16 mouse cellular contexts compared by ENCODE assay signal in genomic region chr8:86603174-86603573, GRCm38 (mm10).
"Had no signal": no experiment of that assay in that cellular context is flagged by ENCODE, and none has a peak within 500 bp of the region (broad histone marks: within the 10 kb centered on the region; RNA-seq: fewer than 3 reads in every experiment).

No protein-coding gene starts in this region.

- H3K9ac ChIP-seq: neural tube, embryonic 13.5 days; neural tube, embryonic 15.5 days; stomach, embryonic 15.5 days had no signal

- H3K4me2 ChIP-seq: neural tube, embryonic 13.5 days; neural tube, embryonic 15.5 days; stomach, embryonic 15.5 days had no signal

- H3K4me1 ChIP-seq: neural tube, embryonic 13.5 days; neural tube, embryonic 15.5 days; stomach, embryonic 15.5 days had no signal

- H3K27me3 ChIP-seq: neural tube, embryonic 13.5 days; neural tube, embryonic 15.5 days; stomach, embryonic 15.5 days had no signal

- DNase-seq: retina, postnatal 1 day; right cerebral cortex, adult 18-20 months; right cerebral cortex, postnatal 14 days; right cerebral cortex, postnatal 25 days; right cerebral cortex, postnatal 4 days; spleen, adult 18-20 months; thymus, adult 18-20 months; thymus, adult 2 months; thymus, postnatal 14 days; thymus, postnatal 25 days; thymus, postnatal 36 days; thymus, postnatal 4 days had no signal

- H3K36me3 ChIP-seq: neural tube, embryonic 13.5 days; neural tube, embryonic 15.5 days; stomach, embryonic 15.5 days had no signal

- H3K27ac ChIP-seq: neural tube, embryonic 13.5 days; neural tube, embryonic 15.5 days; stomach, embryonic 15.5 days; stomach, postnatal 0 days had no signal

- H3K9me3 ChIP-seq: neural tube, embryonic 13.5 days; neural tube, embryonic 15.5 days; stomach, embryonic 15.5 days had no signal

- H3K4me3 ChIP-seq: neural tube, embryonic 13.5 days; neural tube, embryonic 15.5 days; stomach, embryonic 15.5 days had no signal
